Mouse (Mus musculus): ENCODE measurements at regions not wholly inside any gene's neighbourhood (a gene's known extent, or its start where the extent isn't known, plus 50 kb on each side); places are given as distances from the start of the nearest gene placed in this dataset.

DNA sequence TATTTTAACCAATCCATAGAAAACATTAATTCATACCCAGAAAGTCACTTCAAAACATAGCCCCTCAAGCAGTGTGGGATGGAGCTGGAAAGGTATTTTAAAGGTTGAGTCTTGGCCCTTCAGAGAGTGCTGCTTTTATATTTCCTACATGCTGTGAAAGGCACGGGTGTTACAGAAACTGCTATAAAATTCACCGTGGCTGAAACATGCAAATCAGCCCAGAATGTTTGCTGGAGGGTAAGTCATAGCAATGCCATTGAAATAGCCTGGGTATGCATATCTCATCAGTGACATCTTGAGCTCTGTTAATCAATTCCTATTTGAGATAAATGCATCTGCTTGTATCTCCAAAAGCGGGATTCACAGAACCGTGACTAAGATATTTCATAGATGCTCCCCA lies 748.9 kb upstream of the Foxg1 start:
- Histone ChIP-seq H3K36me3 (replicated peaks; ENCODE audit: control insufficient read depth, insufficient read depth, low read depth, low read length) (no peaks in the 10 kb centered on the region), H3K4me1 (ENCODE audit: control insufficient read depth, insufficient read depth, low read length) (no peaks in the 10 kb centered on the region), H3K27ac (replicated peaks; ENCODE audit: low read depth, low read length) (no peak overlapping the region), H3K9ac (replicated peaks; ENCODE audit: low read length) (no peak overlapping the region), H3K27me3 (ENCODE audit: control insufficient read depth, insufficient read depth, low read length) (no peaks in the 10 kb centered on the region), H3K4me2 (ENCODE audit: low read depth, low read length) (no peak overlapping the region), H3K4me3 (ENCODE audit: low read depth, low read length) (no peak overlapping the region), H3K9me3 (replicated peaks; ENCODE audit: control insufficient read depth, low read length) (no peaks in the 10 kb centered on the region)
- DNase-seq (ENCODE audit: low spot score) (no peak), ATAC-seq (replicated peaks; ENCODE audit: insufficient number of reproducible peaks, low FRiP score, low TSS enrichment, low read depth) (no peak)
- WGBS: 70% methylated on average over 4 of the region's 4 CpGs

DNA sequence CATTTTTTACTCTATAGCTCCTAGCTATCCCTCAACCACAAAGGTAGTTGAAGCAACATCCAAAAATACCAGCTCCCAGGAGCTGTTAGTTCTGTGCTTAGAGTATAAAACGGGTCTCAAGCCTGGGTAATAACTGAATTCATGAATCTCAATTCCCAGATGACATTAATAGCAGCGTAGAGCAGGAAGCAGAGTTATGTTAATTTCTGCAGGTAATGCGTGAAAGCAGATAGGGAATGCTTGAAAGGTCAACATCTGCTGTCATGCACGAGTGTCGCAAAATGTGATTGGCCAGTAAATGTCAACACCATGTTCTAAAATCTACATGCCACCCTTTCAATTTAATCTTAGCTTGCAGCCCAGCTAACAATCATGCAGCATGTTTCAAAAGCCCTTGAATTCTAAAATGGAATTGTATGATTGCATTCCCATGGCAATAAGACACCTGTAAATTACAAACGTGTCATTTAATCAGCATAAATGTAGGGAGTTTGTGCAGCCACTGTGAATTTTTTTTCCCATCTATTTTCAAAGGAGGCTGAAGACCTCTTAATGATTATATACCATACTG lies 747.7 kb upstream of the Foxg1 start:
- H3K9ac ChIP-seq (replicated peaks; ENCODE audit: low read length): no peak overlapping the region
- H3K27ac ChIP-seq (replicated peaks; ENCODE audit: low read depth, low read length): no peak overlapping the region
- WGBS: 75% methylated on average over 6 of the region's 6 CpGs

GRCm38 (mm10) chr12:48641974-48642373 lies 740.5 kb upstream of the Foxg1 start:
- Histone ChIP-seq H3K9ac (replicated peaks; ENCODE audit: low read length) (no peak overlapping the region), H3K4me3 (ENCODE audit: low read depth, low read length) (no peak overlapping the region), H3K4me2 (ENCODE audit: low read depth, low read length) (no peak overlapping the region), H3K9me3 (replicated peaks; ENCODE audit: control insufficient read depth, low read length) (no peaks in the 10 kb centered on the region), H3K27me3 (ENCODE audit: control insufficient read depth, insufficient read depth, low read length) (no peaks in the 10 kb centered on the region), H3K27ac (replicated peaks; ENCODE audit: low read depth, low read length) (no peak overlapping the region), H3K4me1 (ENCODE audit: control insufficient read depth, insufficient read depth, low read length) (no peaks in the 10 kb centered on the region), H3K36me3 (replicated peaks; ENCODE audit: control insufficient read depth, insufficient read depth, low read depth, low read length) (no peaks in the 10 kb centered on the region)
- WGBS: 40% methylated on average over 3 of the region's 3 CpGs
- DNase-seq (ENCODE audit: low spot score): no peak
- ATAC-seq (replicated peaks; ENCODE audit: insufficient number of reproducible peaks, low FRiP score, low TSS enrichment, low read depth): no peak

More for the DNA sequence above, 747.7 kb upstream of the Foxg1 start:
- ATAC-seq (replicated peaks; ENCODE audit: insufficient number of reproducible peaks, low FRiP score, low TSS enrichment, low read depth): no peak
- Histone ChIP-seq H3K4me3 (ENCODE audit: low read depth, low read length) (no peak overlapping the region), H3K4me2 (ENCODE audit: low read depth, low read length) (no peak overlapping the region), H3K27me3 (ENCODE audit: control insufficient read depth, insufficient read depth, low read length) (no peaks in the 10 kb centered on the region), H3K36me3 (replicated peaks; ENCODE audit: control insufficient read depth, insufficient read depth, low read depth, low read length) (no peaks in the 10 kb centered on the region), H3K4me1 (ENCODE audit: control insufficient read depth, insufficient read depth, low read length) (no peaks in the 10 kb centered on the region), H3K9me3 (replicated peaks; ENCODE audit: control insufficient read depth, low read length) (no peaks in the 10 kb centered on the region)
- no peak for DNase-seq (ENCODE audit: low spot score)

GRCm38 (mm10) chr12:48645135-48645534 lies 737.3 kb upstream of the Foxg1 start:
- no peak for DNase-seq (ENCODE audit: low spot score)
- Histone ChIP-seq H3K4me1 (ENCODE audit: control insufficient read depth, insufficient read depth, low read length) (no peaks in the 10 kb centered on the region), H3K9ac (replicated peaks; ENCODE audit: low read length) (no peak overlapping the region), H3K36me3 (replicated peaks; ENCODE audit: control insufficient read depth, insufficient read depth, low read depth, low read length) (no peaks in the 10 kb centered on the region), H3K27ac (replicated peaks; ENCODE audit: low read depth, low read length) (no peak overlapping the region), H3K9me3 (replicated peaks; ENCODE audit: control insufficient read depth, low read length) (no peaks in the 10 kb centered on the region), H3K4me2 (ENCODE audit: low read depth, low read length) (no peak overlapping the region), H3K4me3 (ENCODE audit: low read depth, low read length) (no peak overlapping the region), H3K27me3 (ENCODE audit: control insufficient read depth, insufficient read depth, low read length) (no peaks in the 10 kb centered on the region)
- no peak for ATAC-seq (replicated peaks; ENCODE audit: insufficient number of reproducible peaks, low FRiP score, low TSS enrichment, low read depth)
- WGBS: 74% methylated on average over 2 of the region's 2 CpGs

DNA sequence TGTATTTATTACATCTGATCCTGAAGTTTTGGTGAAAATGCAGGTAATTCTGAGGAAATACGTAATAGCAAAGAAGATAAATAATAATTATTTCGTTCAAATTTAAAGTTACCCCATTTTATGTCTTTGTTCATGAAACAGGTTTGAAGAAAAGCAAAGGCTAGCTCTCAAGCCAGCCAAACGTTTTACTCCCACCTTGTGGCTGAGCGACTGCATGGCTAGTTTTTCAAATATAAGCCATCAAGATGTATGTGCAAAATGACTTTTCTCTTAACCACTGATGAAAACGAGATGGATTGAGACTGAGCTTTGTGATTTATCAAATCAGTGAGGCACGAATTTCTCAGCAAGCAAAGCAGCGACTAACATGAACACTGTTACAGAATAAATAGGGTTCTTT lies 736.5 kb upstream of the Foxg1 start:
- H3K27me3 ChIP-seq (ENCODE audit: control insufficient read depth, insufficient read depth, low read length): no peaks in the 10 kb centered on the region
- no peak overlapping the region for H3K9ac ChIP-seq (replicated peaks; ENCODE audit: low read length)
- H3K4me1 ChIP-seq (ENCODE audit: control insufficient read depth, insufficient read depth, low read length): no peaks in the 10 kb centered on the region
- no peaks in the 10 kb centered on the region for H3K9me3 ChIP-seq (replicated peaks; ENCODE audit: control insufficient read depth, low read length)
- ATAC-seq (replicated peaks; ENCODE audit: insufficient number of reproducible peaks, low FRiP score, low TSS enrichment, low read depth) (no peak), DNase-seq (ENCODE audit: low spot score) (peak; percentile 7)
- 54% methylated on average over 7 of the region's 7 CpGs for WGBS
- no peaks in the 10 kb centered on the region for H3K36me3 ChIP-seq (replicated peaks; ENCODE audit: control insufficient read depth, insufficient read depth, low read depth, low read length)
- no peak overlapping the region for H3K27ac ChIP-seq (replicated peaks; ENCODE audit: low read depth, low read length)
- H3K4me2 ChIP-seq (ENCODE audit: low read depth, low read length): no peak overlapping the region
- H3K4me3 ChIP-seq (ENCODE audit: low read depth, low read length): no peak overlapping the region

DNA sequence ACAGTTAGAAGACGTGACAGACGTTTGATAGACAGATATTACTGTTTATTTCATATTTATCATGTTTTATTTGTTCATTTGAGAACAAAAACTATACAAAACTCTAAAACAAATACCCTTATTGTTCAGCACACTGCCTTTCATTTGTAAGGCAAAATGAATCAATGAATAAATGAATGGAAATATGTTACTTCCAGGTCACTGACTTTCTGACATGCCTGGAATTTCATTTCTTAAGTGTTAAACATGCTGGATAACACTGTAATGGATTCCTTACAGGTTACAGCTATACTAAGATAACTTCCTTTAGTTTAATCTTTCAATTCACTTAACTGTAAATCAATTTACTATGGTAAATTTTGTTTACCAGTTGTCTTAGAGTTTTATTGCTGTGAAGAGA lies 707.3 kb upstream of the Foxg1 start:
- no peaks in the 10 kb centered on the region for H3K4me1 ChIP-seq (ENCODE audit: control insufficient read depth, insufficient read depth, low read length)
- H3K4me2 ChIP-seq (ENCODE audit: low read depth, low read length): no peak overlapping the region
- H3K9me3 ChIP-seq (replicated peaks; ENCODE audit: control insufficient read depth, low read length): no peaks in the 10 kb centered on the region
- H3K27me3 ChIP-seq (ENCODE audit: control insufficient read depth, insufficient read depth, low read length): no peaks in the 10 kb centered on the region
- H3K36me3 ChIP-seq (replicated peaks; ENCODE audit: control insufficient read depth, insufficient read depth, low read depth, low read length): no peaks in the 10 kb centered on the region
- ATAC-seq (replicated peaks; ENCODE audit: insufficient number of reproducible peaks, low FRiP score, low TSS enrichment, low read depth) (no peak), DNase-seq (ENCODE audit: low spot score) (no peak)
- 69% methylated on average over 2 of the region's 2 CpGs for WGBS
- no peak overlapping the region for H3K4me3 ChIP-seq (ENCODE audit: low read depth, low read length)
- no peak overlapping the region for H3K9ac ChIP-seq (replicated peaks; ENCODE audit: low read length)
- H3K27ac ChIP-seq (replicated peaks; ENCODE audit: low read depth, low read length): no peak overlapping the region

DNA sequence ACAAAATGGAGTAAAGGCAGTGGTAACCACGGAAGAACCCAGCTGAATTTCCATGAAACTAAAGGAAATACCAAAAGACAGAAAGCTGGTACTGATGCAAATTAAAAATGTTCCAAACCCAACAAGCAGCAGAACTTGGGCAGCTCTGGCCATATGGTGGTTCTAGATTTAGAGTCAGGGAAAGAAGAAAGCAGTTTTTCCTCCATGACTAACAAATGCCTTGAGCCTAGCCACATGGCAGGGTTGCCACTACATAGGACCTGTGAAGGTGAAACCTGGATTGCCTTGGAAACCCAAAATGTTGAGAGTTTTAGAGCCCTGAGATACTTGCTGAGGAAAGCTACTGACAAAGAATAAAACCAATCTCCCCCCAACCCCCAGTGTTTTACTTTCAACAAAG lies 701.5 kb upstream of the Foxg1 start:
- Histone ChIP-seq H3K9me3 (replicated peaks; ENCODE audit: control insufficient read depth, low read length) (no peaks in the 10 kb centered on the region), H3K27ac (replicated peaks; ENCODE audit: low read depth, low read length) (no peak overlapping the region), H3K4me1 (ENCODE audit: control insufficient read depth, insufficient read depth, low read length) (no peaks in the 10 kb centered on the region), H3K36me3 (replicated peaks; ENCODE audit: control insufficient read depth, insufficient read depth, low read depth, low read length) (no peaks in the 10 kb centered on the region), H3K27me3 (ENCODE audit: control insufficient read depth, insufficient read depth, low read length) (no peaks in the 10 kb centered on the region), H3K4me3 (ENCODE audit: low read depth, low read length) (no peak overlapping the region), H3K4me2 (ENCODE audit: low read depth, low read length) (no peak overlapping the region), H3K9ac (replicated peaks; ENCODE audit: low read length) (no peak overlapping the region)
- 70% methylated on average over 1 of the region's 1 CpGs for WGBS
- ATAC-seq (replicated peaks; ENCODE audit: insufficient number of reproducible peaks, low FRiP score, low TSS enrichment, low read depth) (no peak), DNase-seq (ENCODE audit: low spot score) (no peak)

GRCm38 (mm10) chr12:48705963-48706362 lies 676.5 kb upstream of the Foxg1 start:
- Histone ChIP-seq H3K36me3 (replicated peaks; ENCODE audit: control insufficient read depth, insufficient read depth, low read depth, low read length) (no peaks in the 10 kb centered on the region), H3K27ac (replicated peaks; ENCODE audit: low read depth, low read length) (no peak overlapping the region), H3K4me2 (ENCODE audit: low read depth, low read length) (no peak overlapping the region), H3K27me3 (ENCODE audit: control insufficient read depth, insufficient read depth, low read length) (no peaks in the 10 kb centered on the region), H3K9ac (replicated peaks; ENCODE audit: low read length) (no peak overlapping the region), H3K4me3 (ENCODE audit: low read depth, low read length) (no peak overlapping the region), H3K4me1 (ENCODE audit: control insufficient read depth, insufficient read depth, low read length) (no peaks in the 10 kb centered on the region), H3K9me3 (replicated peaks; ENCODE audit: control insufficient read depth, low read length) (no peaks in the 10 kb centered on the region)
- DNase-seq (ENCODE audit: low spot score): no peak
- ATAC-seq (replicated peaks; ENCODE audit: insufficient number of reproducible peaks, low FRiP score, low TSS enrichment, low read depth): no peak
- 100% methylated on average over 1 of the region's 1 CpGs for WGBS

All from embryonic facial prominence, embryonic 11.5 days (tissue).